Mouse (Mus musculus) liver, embryonic 12.5 days (tissue): ENCODE data around the gene Art4. TPM values are rescaled to one million over a fixed set of nuclear protein-coding genes. Genes with fewer than 3 reads are reported as not detected.
A peak's percentile ranks its signal among the peaks of the same experiment; 100 is the strongest.
"Not testable (repeated sequence)": the region's sequence is repeated elsewhere in the genome, so short reads cannot be mapped to it uniquely, and the experiment has no call there.

Experiments
- ATAC-seq: fragments of 200-750 bp; cut with Nextera tagmentation; 2 replicates; pipeline ENCODE4 v1.8.0; 2017; ENCODE audit warnings: moderate number of reproducible peaks, mild to moderate bottlenecking, moderate library complexity
- H3K27ac ChIP-seq: fragments of 300-500 bp; sonication (generic); 2 replicates; pipeline ENCODE4 v1.5.1; 2016; ENCODE audit warnings: mild to moderate bottlenecking
- H3K27me3 ChIP-seq: fragments of 300-500 bp; sonication (generic); replicated peaks from 2 replicates; pipeline ENCODE4 v1.6.1; 2016; ENCODE audit warnings: mild to moderate bottlenecking, moderate library complexity
- H3K36me3 ChIP-seq: fragments of 300-500 bp; sonication (generic); 2 replicates; pipeline ENCODE4 v1.6.1; 2016; ENCODE audit warnings: mild to moderate bottlenecking, moderate library complexity
- H3K4me1 ChIP-seq: fragments of 300-500 bp; sonication (generic); 2 replicates; pipeline ENCODE4 v1.6.1; 2016
- H3K4me2 ChIP-seq: fragments of 300-500 bp; sonication (generic); 2 replicates; pipeline ENCODE4 v1.6.1; 2016; ENCODE audit warnings: mild to moderate bottlenecking, moderate library complexity
- H3K4me3 ChIP-seq: fragments of 300-500 bp; sonication (generic); 2 replicates; pipeline ENCODE4 v1.5.1; 2016; ENCODE audit warnings: mild to moderate bottlenecking, moderate library complexity
- H3K9ac ChIP-seq: fragments of 300-500 bp; sonication (generic); 2 replicates; pipeline ENCODE4 v1.6.1; 2016; ENCODE audit warnings: mild to moderate bottlenecking, moderate library complexity
- H3K9me3 ChIP-seq: fragments of 300-500 bp; sonication (generic); replicated peaks from 2 replicates; pipeline ENCODE4 v1.6.1; 2016; ENCODE audit warnings: mild to moderate bottlenecking, moderate library complexity
- WGBS: fragments of 180-500 bp; shearing (Covaris S2); methylation state at CpG from one replicate; pipeline ENCODE4 v1.1.7; 2016; ENCODE audit not compliant: insufficient replicate concordance; 5-methylcytosine and 5-hydroxymethylcytosine counted together
- polyA plus RNA-seq: library from polyadenylated mRNA; unstranded; fragments of >200 nt; fragmentation: Nextera tagmentation; extraction: Ambion mirVana; gene quantifications from 2 replicates; pipeline ENCODE4 v1.2.1, GENCODE M21; 2016

Gene Art4
- polyA plus RNA-seq, 1 experiment from 2014 or later, result 27.0 TPM

DNA sequence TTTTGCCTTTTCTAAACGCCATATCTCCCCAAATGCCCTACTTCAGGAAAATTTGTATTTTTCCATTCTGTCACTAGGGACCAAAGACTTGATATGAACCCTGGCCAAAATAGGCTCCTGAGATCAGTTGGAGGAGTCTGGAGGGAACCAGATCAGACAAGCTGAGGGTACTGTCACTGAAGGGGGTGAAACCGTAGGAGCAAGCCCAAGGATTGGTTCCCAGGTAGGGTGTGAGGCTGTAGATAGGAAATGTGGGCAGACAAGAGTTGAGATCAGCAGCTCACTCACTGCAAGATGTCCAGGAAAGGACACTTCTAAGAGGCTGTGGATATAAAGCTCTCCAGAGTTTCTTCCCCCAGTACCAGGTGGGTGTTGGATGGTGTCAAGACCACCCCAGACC lies 34.5 kb upstream of the Art4 start:
- Histone ChIP-seq H3K27ac (no peak overlapping the region), H3K9me3 (no peaks in the 10 kb centered on the region), H3K4me2 (no peak overlapping the region), H3K4me3 (no peak overlapping the region), H3K9ac (no peak overlapping the region), H3K27me3 (no peaks in the 10 kb centered on the region), H3K36me3 (no peaks in the 10 kb centered on the region), H3K4me1 (peaks cover 18% of the 10 kb centered on the region)
- peak; percentile 81 for ATAC-seq
- 31% methylated on average over 2 of the region's 2 CpGs for WGBS

DNA sequence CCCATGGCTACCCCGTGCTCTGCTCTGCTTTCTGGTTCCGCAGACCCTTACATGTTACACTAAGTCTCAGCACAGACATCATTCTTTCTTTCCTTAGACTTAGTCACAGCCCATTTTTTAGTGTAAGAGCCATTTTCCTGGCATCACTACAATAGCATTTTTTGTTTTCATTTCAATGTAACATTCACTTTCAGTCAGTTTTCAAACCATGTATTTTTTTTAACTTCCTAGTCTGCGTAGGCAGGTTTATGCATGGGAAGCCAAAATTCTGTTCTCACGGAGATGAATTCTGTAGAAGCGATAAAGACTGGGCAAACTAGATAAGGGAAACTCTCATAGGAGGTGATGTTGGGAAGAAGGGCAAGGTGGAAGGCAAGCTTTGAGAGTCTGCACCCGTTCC lies 32.0 kb upstream of the Art4 start:
- Histone ChIP-seq H3K4me3 (no peak overlapping the region), H3K27ac (no peak overlapping the region), H3K27me3 (no peaks in the 10 kb centered on the region), H3K9ac (no peak overlapping the region), H3K36me3 (no peaks in the 10 kb centered on the region), H3K4me2 (no peak overlapping the region), H3K4me1 (peaks cover 18% of the 10 kb centered on the region), H3K9me3 (no peaks in the 10 kb centered on the region)
- 73% methylated on average over 6 of the region's 6 CpGs for WGBS
- ATAC-seq, result no peak

DNA sequence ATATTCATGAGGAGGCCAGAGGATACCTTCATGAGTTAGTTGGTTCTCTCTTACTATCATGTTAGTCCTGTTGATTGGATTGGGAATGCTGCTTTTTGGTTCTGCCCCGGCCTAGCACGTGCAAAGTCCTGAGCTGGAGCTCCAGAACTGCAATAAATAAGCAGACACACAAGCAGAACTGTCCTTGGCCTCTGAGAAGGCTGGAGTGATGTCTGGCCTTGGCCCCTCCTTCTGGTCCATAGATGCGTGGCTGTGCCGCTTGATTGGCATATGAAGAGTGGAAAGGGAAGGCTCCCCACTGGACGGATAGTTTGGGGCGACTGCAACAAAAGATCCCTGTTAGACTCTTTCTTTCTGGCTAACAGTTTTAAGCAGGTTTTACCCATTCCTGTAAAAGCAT lies 31.5 kb upstream of the Art4 start:
- 81% methylated on average over 6 of the region's 6 CpGs for WGBS

DNA sequence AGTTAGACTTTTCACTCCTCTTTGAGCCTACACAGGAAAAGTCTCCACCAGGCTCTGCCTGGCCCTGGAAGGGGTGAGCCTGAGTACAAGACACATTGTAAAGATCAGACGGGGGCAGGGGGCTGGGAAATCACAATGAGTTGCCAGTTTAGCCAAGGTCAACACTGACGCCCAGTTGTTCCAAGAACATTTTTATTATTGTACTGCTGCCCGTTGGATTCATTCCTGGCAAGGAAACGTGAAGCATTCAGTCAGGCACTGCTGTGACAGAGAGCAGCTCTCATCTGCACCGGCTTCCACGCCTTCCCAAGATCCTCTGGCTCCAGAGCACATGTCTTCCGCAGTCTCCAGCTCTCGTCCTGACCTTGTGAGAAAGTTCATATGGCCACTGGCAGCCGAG lies 30.3 kb upstream of the Art4 start:
- H3K9ac ChIP-seq, result no peak overlapping the region
- H3K27ac ChIP-seq, result no peak overlapping the region
- H3K9me3 ChIP-seq, result no peaks in the 10 kb centered on the region
- H3K4me3 ChIP-seq, result no peak overlapping the region
- ATAC-seq, result no peak
- H3K4me1 ChIP-seq, result peaks cover 9% of the 10 kb centered on the region
- H3K27me3 ChIP-seq, result no peaks in the 10 kb centered on the region
- H3K36me3 ChIP-seq, result no peaks in the 10 kb centered on the region
- no peak overlapping the region for H3K4me2 ChIP-seq
- WGBS, result 67% methylated on average over 9 of the region's 9 CpGs

More for the DNA sequence above, 31.5 kb upstream of the Art4 start:
- Histone ChIP-seq H3K27me3 (no peaks in the 10 kb centered on the region), H3K27ac (no peak overlapping the region), H3K9me3 (no peaks in the 10 kb centered on the region), H3K4me2 (no peak overlapping the region), H3K4me3 (no peak overlapping the region), H3K36me3 (no peaks in the 10 kb centered on the region), H3K9ac (no peak overlapping the region), H3K4me1 (peaks cover 14% of the 10 kb centered on the region)
- ATAC-seq, result no peak

DNA sequence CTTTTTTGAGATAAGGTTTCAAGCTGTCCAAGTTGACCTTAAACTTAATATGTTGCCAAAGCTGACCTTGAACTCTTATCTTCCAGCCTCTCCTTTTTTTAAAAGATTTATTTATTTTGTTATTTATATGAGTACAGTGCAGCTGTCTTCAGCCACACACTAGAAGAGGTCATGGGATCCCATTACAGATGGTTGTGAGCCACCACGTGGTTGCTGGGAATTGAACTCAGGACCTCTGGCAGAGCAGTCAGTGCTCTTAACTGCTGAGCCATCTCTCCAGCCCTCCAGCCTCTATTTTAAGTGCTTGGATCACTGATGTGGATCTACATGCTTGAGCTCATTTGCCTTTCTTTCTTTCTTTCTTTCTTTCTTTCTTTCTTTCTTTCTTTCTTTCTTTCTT lies 27.2 kb upstream of the Art4 start:
- not testable (repeated sequence) for H3K36me3 ChIP-seq, H3K9me3 ChIP-seq, H3K9ac ChIP-seq, ATAC-seq, H3K4me2 ChIP-seq, H3K4me3 ChIP-seq, H3K27ac ChIP-seq, H3K27me3 ChIP-seq, H3K4me1 ChIP-seq
- whole genome bisulfite sequencing, result 41% methylated on average over 1 of the region's 1 CpGs

DNA sequence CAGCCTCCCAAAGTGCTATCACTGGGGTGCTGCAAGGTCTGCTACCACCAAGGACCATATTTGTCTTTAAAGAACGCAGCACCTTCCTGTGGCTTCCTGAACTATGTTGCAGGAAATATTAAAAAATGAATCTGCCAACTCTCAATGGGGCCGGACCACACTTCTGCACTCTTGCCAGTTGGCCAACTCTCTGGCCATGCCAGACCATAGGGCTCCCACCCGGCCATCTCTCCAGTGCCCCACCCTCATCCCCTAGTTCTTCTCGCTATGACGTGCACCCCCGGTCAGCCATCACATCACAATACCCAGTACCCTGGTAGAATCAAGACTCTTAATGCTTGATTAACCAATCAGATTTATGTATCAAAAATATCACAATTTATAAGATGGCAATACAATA lies 26.4 kb upstream of the Art4 start:
- Histone ChIP-seq H3K4me3 (no peak overlapping the region), H3K4me1 (no peaks in the 10 kb centered on the region), H3K36me3 (no peaks in the 10 kb centered on the region), H3K9ac (no peak overlapping the region), H3K27ac (no peak overlapping the region), H3K27me3 (no peaks in the 10 kb centered on the region), H3K4me2 (no peak overlapping the region), H3K9me3 (no peaks in the 10 kb centered on the region)
- no peak for ATAC-seq
- WGBS, result 78% methylated on average over 6 of the region's 6 CpGs

DNA sequence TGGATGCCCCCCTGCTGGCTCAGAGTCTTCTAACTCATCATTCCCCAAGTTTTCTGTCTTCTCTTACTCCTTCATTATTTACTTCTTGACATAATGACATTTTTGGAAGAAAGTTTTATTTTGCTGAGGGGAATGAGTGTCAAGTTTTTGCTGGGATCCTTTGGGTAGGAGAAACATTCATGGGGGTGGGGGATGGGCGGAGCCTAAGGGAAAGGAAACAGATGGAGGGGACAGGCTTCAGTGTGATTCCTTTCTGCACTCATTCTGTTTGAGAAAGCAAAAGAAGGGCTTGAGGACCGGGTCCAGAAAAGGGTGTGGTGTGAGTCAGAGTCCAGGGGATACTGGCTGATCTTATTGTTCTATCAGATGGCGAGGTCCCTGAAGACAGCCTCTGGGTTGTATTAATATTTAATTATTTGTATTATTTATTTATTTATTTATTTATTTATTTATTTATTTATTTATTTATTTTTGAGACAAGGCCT lies 25.9 kb upstream of the Art4 start:
- Histone ChIP-seq H3K27ac (no peak overlapping the region), H3K4me3 (no peak overlapping the region), H3K9me3 (no peaks in the 10 kb centered on the region), H3K9ac (no peak overlapping the region), H3K36me3 (no peaks in the 10 kb centered on the region), H3K27me3 (no peaks in the 10 kb centered on the region), H3K4me2 (no peak overlapping the region), H3K4me1 (no peaks in the 10 kb centered on the region)
- 52% methylated on average over 3 of the region's 3 CpGs for WGBS
- ATAC-seq, result no peak

DNA sequence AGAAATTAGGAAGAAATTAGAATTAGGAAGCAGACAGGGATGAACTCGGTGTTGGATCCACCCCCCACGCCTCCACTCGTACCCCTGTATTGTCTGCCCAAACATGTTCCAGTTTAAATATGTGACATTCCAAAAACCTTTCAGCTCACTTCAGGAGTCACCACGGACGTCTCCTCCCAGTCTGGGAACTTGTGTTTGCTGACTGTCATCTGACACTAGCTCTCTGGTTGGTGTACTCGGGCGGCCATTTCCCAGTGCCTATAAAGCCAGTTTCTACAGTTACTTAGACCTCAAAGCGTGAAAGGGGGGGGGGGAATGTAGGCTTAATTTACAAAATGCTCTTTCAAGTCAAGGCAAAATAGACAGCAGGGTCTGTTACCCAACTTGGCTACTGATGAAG lies 24.1 kb upstream of the Art4 start:
- 63% methylated on average over 8 of the region's 8 CpGs for WGBS
- no peaks in the 10 kb centered on the region for H3K4me1 ChIP-seq

DNA sequence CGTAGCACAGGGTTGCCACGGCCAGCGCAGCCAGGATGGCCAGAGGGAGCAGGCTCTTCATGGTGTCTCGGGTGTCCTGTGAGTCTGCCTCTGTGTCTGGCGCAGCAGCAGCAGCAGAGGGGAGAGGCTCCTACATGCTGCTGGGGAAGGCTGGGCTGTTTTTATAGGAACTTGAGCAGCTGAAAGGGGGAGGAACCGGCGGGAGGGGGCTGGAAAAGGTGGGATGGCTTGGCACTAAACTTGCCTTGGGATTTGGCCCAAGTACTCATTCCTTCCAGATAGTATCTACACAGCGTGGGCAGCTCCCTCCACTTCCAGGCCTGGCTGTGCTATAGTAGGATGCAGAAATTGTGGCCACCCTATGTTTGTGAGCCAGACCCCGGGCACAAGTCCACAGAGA lies 18.1 kb upstream of the Art4 start, which contains the start of gene Mgp:
Gene Mgp, minus strand, starts transcription at position 154 of the 400 bp plus-strand sequence.
- Histone ChIP-seq H3K9ac (no peak within 1 kb of the TSS), H3K4me1 (no peaks in the 10 kb centered on the region), H3K27ac (no peak within 1 kb of the TSS), H3K36me3 (no peaks in the 10 kb centered on the region), H3K4me2 (no peak within 1 kb of the TSS), H3K27me3 (no peaks in the 10 kb centered on the region), H3K4me3 (no peak within 1 kb of the TSS), H3K9me3 (no peaks in the 10 kb centered on the region)
- ATAC-seq, result no peak
- WGBS, result 49% methylated on average over 9 of the region's 9 CpGs

More for the DNA sequence above, 24.1 kb upstream of the Art4 start:
- Histone ChIP-seq H3K9ac (no peak overlapping the region), H3K36me3 (no peaks in the 10 kb centered on the region), H3K4me2 (no peak overlapping the region), H3K27ac (no peak overlapping the region), H3K4me3 (no peak overlapping the region), H3K9me3 (no peaks in the 10 kb centered on the region), H3K27me3 (no peaks in the 10 kb centered on the region)
- no peak for ATAC-seq

DNA sequence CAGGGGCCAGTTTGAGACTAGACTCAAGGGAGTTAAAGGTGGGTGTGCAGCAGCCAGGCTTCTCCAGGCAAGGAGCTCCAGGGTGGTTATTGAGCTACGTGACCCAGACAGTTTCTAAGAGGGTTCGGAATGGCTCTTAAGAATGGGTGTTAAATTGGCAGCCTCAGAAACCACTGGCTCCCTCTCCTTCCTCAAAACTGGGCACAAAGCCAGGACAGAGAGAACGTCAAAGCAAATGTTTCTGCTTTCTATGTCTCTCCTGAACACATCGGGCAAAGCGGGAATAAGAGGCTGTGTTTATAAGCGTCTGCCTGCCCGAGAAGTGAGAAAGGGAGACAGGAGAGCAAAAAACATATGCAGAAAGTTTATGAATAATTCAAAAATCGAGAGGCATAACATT lies 17.1 kb upstream of the Art4 start:
- H3K9ac ChIP-seq, result no peak overlapping the region
- WGBS, result 58% methylated on average over 8 of the region's 8 CpGs
- no peaks in the 10 kb centered on the region for H3K36me3 ChIP-seq
- H3K27me3 ChIP-seq, result no peaks in the 10 kb centered on the region
- no peak overlapping the region for H3K27ac ChIP-seq
- no peak overlapping the region for H3K4me3 ChIP-seq
- no peak for ATAC-seq
- no peaks in the 10 kb centered on the region for H3K4me1 ChIP-seq
- H3K4me2 ChIP-seq, result no peak overlapping the region
- no peaks in the 10 kb centered on the region for H3K9me3 ChIP-seq

DNA sequence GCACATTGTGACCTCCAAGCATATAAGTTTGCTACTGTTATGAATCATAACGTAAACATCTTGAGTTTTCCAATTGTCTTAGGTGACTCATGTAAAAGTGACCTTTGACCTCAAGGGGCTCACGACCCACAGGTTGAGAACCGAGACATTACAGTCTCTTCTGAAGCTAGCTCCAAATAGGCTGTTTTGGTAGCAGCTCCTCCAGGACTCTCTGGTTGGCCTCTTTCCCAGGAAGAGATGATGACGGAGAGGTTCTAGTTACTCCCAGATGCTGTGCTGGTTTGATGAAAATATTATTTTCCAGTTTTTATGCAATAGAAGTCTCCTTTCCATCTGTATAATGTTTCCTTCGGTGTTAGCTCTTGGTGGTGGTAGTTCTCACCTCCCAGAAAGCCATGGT lies 11.4 kb upstream of the Art4 start:
- H3K9me3 ChIP-seq, result no peaks in the 10 kb centered on the region
- H3K4me1 ChIP-seq, result peaks cover 9% of the 10 kb centered on the region
- no peak for ATAC-seq
- WGBS, result 69% methylated on average over 5 of the region's 5 CpGs
- no peaks in the 10 kb centered on the region for H3K27me3 ChIP-seq
- no peak overlapping the region for H3K4me3 ChIP-seq
- H3K4me2 ChIP-seq, result no peak overlapping the region
- no peak overlapping the region for H3K9ac ChIP-seq
- H3K27ac ChIP-seq, result no peak overlapping the region
- no peaks in the 10 kb centered on the region for H3K36me3 ChIP-seq

DNA sequence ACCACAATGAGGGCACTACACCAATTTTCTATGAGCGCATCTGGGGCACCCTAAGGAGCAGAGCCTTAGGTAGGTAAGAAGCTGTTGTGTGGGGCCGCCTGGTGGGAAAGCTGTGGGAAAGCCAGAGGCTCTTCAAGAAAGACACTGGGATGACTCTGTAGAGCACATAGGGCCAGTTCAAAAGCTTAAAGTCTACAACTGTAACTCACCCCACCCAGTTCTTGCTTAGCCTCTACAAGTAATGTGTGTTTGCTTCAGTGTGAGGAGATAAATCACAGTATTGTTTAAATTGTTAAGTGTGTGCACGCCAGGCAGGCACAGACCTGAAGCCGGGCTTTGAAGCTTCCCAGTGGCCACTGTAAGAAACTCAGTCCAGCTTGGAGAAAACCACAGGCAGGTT lies 8.6 kb upstream of the Art4 start:
- H3K4me1 ChIP-seq, result peaks cover 12% of the 10 kb centered on the region
- H3K9me3 ChIP-seq, result no peaks in the 10 kb centered on the region
- no peak overlapping the region for H3K27ac ChIP-seq
- 72% methylated on average over 4 of the region's 4 CpGs for WGBS
- H3K4me3 ChIP-seq, result no peak overlapping the region
- H3K36me3 ChIP-seq, result no peaks in the 10 kb centered on the region
- no peak overlapping the region for H3K9ac ChIP-seq
- H3K27me3 ChIP-seq, result no peaks in the 10 kb centered on the region
- ATAC-seq, result no peak
- H3K4me2 ChIP-seq, result no peak overlapping the region

DNA sequence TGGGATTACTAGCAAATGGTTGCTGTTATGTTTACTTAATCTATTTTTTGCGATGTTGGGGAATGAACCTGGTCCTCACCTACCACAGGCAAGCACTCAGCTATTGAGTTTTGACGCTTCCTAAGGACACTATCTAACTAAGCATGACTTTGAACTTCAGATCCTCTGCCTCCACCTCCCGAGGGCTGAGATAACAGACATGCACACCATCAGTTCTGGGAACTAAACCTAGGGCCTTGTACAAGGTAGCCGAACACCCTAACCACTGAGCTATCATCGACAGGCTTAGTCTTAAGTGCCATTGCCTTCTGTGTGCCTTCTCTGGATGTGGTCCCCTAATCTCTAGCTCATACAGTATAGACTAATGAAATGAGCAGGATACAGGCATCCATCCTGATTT lies 7.8 kb upstream of the Art4 start:
- 50% methylated on average over 5 of the region's 5 CpGs for WGBS
- Histone ChIP-seq H3K27ac (no peak overlapping the region), H3K9ac (no peak overlapping the region), H3K9me3 (no peaks in the 10 kb centered on the region), H3K27me3 (no peaks in the 10 kb centered on the region), H3K4me3 (no peak overlapping the region), H3K4me2 (no peak overlapping the region), H3K36me3 (no peaks in the 10 kb centered on the region), H3K4me1 (peaks cover 19% of the 10 kb centered on the region)
- ATAC-seq, result peak; percentile 85
